Mouse (Mus musculus) embryonic facial prominence, embryonic 12.5 days (tissue): Measurements from ENCODE around the gene Ccdc85a. TPM values are rescaled to one million over a fixed set of nuclear protein-coding genes. Genes with fewer than 3 reads are reported as not detected.

Experiments used
- ATAC-seq: fragments of 200-750 bp; cut with Nextera tagmentation; 2 replicates; pipeline ENCODE4 v1.8.0; 2017; ENCODE audit not compliant: insufficient number of reproducible peaks, insufficient read depth, low FRiP score, low TSS enrichment
- H3K27ac ChIP-seq: fragments of 300-500 bp; sonication (generic); 2 replicates; pipeline ENCODE4 v1.5.1; 2016; ENCODE audit warnings: mild to moderate bottlenecking
- H3K27me3 ChIP-seq: fragments of 300-500 bp; sonication (generic); 2 replicates; pipeline ENCODE4 v1.6.1; 2016; ENCODE audit warnings: mild to moderate bottlenecking, moderate library complexity
- H3K36me3 ChIP-seq: fragments of 300-500 bp; sonication (generic); 2 replicates; pipeline ENCODE4 v1.6.1; 2016; ENCODE audit warnings: mild to moderate bottlenecking
- H3K4me1 ChIP-seq: fragments of 300-500 bp; sonication (generic); 2 replicates; pipeline ENCODE4 v1.6.1; 2016
- H3K4me2 ChIP-seq: fragments of 300-500 bp; sonication (generic); replicated peaks from 2 replicates; pipeline ENCODE4 v1.6.1; 2016; ENCODE audit warnings: mild to moderate bottlenecking, moderate library complexity
- H3K4me3 ChIP-seq: fragments of 300-500 bp; sonication (generic); 2 replicates; pipeline ENCODE4 v1.5.1; 2016; ENCODE audit warnings: mild to moderate bottlenecking
- H3K9ac ChIP-seq: fragments of 300-500 bp; sonication (generic); 2 replicates; pipeline ENCODE4 v1.6.1; 2016; ENCODE audit warnings: mild to moderate bottlenecking, moderate library complexity
- H3K9me3 ChIP-seq: fragments of 300-500 bp; sonication (generic); 2 replicates; pipeline ENCODE4 v1.6.1; 2016; ENCODE audit warnings: mild to moderate bottlenecking, moderate library complexity
- WGBS: fragments of 180-500 bp; shearing (Covaris S2); methylation state at CpG from one replicate; pipeline ENCODE4 v1.1.7; 2016; 5-methylcytosine and 5-hydroxymethylcytosine counted together
- polyA plus RNA-seq: library from polyadenylated mRNA; unstranded; fragments of >200 nt; fragmentation: Nextera tagmentation; extraction: Ambion mirVana; gene quantifications from 2 replicates; pipeline ENCODE4 v1.2.1, GENCODE M21; 2016

The Ccdc85a gene
- polyA plus RNA-seq, 1 experiment from 2014 or later = 5.6 TPM

DNA sequence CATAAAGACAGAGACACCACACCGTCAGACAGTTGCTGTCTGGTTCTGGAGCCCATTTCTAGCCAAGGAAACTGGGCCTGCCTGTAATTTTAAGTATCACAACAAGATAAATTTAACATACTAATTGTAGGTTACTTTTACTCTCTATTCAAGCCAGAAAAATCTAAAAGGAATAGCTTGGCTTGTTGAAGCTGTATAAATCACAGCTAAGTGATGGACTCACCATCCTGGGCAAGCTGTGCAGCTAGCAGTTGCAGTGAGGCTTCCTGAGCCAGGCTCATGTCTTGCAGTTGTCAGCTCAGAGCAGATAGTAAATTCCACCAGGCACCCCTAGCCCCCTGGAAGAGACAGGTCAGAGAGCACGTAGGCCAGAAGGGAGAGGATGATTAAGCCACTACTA, 50.8 kb downstream of the Ccdc85a start:
- Histone ChIP-seq H3K27me3 (no peaks in the 10 kb centered on the region), H3K27ac (no peak overlapping the region), H3K4me1 (no peaks in the 10 kb centered on the region), H3K9me3 (peaks cover 5% of the 10 kb centered on the region; the same call in 1 of the 2 replicates), H3K4me2 (no peak overlapping the region), H3K9ac (no peak overlapping the region), H3K36me3 (no peaks in the 10 kb centered on the region), H3K4me3 (no peak overlapping the region)
- ATAC-seq = no peak
- WGBS = 69% methylated on average over 2 of the region's 2 CpGs

DNA sequence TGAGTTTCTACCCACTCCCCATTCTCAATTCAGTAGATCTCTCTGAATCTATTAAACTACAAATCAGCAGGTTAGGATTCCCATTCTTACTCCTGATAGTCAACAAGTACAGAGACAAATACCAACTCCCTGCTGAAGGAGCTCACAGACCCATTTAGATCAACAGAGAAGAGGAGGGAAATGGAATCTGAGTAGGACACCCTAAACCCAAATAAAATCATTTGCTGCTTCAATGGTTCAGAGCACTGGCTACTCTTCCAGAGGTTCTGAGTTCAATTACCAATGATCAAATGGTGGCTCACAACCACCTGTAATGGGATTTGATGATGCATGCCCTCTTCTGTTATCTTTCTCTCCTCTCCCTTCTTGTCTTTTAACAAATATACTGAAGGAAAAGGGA, 82.9 kb downstream of the Ccdc85a start:
- Histone ChIP-seq H3K36me3 (no peaks in the 10 kb centered on the region), H3K27me3 (no peaks in the 10 kb centered on the region), H3K4me1 (no peaks in the 10 kb centered on the region), H3K4me2 (no peak overlapping the region), H3K9me3 (no peaks in the 10 kb centered on the region), H3K27ac (no peak overlapping the region), H3K4me3 (no peak overlapping the region), H3K9ac (no peak overlapping the region)
- ATAC-seq = no peak

DNA sequence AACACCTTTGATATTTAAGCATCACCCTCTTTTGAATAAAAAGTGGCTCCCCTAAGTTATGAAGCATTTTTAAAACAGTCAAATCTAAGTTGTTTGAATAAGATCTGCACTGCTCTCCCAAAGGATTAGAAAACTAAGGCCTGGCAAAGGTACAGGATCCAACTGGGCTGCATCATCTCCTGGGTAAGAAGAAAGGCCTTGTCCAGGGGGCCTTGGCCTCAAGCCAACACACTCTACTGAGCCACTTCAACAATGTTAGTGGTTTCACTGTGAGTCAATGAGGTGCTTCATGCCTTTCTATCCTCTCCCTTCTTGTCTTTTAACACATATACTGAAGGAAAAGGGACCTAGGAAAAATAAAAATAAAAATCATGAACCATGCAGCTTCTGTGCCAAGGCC, 87.1 kb downstream of the Ccdc85a start:
- ATAC-seq = no peak
- Histone ChIP-seq H3K9ac (no peak overlapping the region), H3K27ac (no peak overlapping the region), H3K4me2 (no peak overlapping the region), H3K4me3 (no peak overlapping the region), H3K9me3 (no peaks in the 10 kb centered on the region), H3K36me3 (no peaks in the 10 kb centered on the region), H3K4me1 (no peaks in the 10 kb centered on the region), H3K27me3 (no peaks in the 10 kb centered on the region)

DNA sequence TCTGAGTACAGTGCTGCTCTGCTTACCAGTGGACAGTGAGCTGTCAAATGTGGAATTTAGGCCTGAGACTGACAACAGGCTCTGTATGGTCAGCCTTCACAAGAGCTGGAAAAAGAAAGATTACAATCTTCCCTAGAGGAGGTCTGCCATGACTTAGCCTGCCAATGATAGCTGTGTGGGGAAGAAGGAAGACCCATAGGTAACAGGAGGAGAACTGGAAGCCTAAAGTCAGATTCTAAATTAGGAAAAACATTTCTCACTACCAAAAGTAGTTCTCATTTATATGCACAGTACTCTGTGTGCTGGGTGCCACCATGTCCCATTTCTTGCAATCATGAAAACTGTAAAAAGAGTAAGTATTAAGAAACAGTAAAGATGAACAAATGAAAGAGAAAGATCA, 90.8 kb downstream of the Ccdc85a start:
- Histone ChIP-seq H3K4me1 (no peaks in the 10 kb centered on the region), H3K9ac (no peak overlapping the region), H3K27ac (no peak overlapping the region), H3K4me3 (no peak overlapping the region), H3K4me2 (no peak overlapping the region), H3K9me3 (no peaks in the 10 kb centered on the region), H3K36me3 (no peaks in the 10 kb centered on the region), H3K27me3 (no peaks in the 10 kb centered on the region)
- no peak for ATAC-seq

DNA sequence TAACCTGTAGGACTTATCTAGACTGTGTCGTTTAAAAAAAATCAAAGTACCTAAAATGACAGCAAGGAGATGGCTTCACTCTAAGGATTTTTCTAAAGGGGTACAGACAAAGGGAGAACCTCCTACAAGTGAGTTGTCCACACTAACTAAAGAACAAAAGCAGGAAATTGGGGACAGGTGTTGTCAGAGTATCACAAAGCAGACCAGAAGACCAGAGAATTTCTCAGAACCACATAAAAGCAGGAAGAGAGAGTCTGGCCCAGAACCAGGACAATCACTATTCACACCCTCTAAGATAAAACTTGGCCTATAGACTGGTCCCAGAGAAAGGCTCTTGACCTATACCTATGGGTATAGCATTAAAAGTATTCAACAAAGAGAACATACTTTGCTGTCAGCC, 92.8 kb downstream of the Ccdc85a start:
- H3K9me3 ChIP-seq = no peaks in the 10 kb centered on the region
- no peak for ATAC-seq
- no peaks in the 10 kb centered on the region for H3K27me3 ChIP-seq
- H3K4me1 ChIP-seq = no peaks in the 10 kb centered on the region
- H3K27ac ChIP-seq = no peak overlapping the region
- H3K4me2 ChIP-seq = no peak overlapping the region
- no peaks in the 10 kb centered on the region for H3K36me3 ChIP-seq
- no peak overlapping the region for H3K4me3 ChIP-seq
- no peak overlapping the region for H3K9ac ChIP-seq
- WGBS = 90% methylated on average over 1 of the region's 1 CpGs

- 43% methylated on average over 4 of the region's 4 CpGs for WGBS
- Histone ChIP-seq H3K9ac (no peak overlapping the region), H3K27me3 (no peaks in the 10 kb centered on the region), H3K27ac (no peak overlapping the region), H3K4me1 (no peaks in the 10 kb centered on the region), H3K36me3 (no peaks in the 10 kb centered on the region), H3K9me3 (no peaks in the 10 kb centered on the region), H3K4me3 (no peak overlapping the region), H3K4me2 (no peak overlapping the region)
- ATAC-seq = no peak
Observed at GRCm38 (mm10) chr11:28484083-28484729, 99.9 kb downstream of the Ccdc85a start.

GRCm38 (mm10) chr11:28477088-28477487, 107.0 kb downstream of the Ccdc85a start:
- no peak for ATAC-seq

GRCm38 (mm10) chr11:28465726-28466125, 118.4 kb downstream of the Ccdc85a start:
- no peak overlapping the region for H3K4me2 ChIP-seq
- H3K9me3 ChIP-seq = no peaks in the 10 kb centered on the region
- H3K4me1 ChIP-seq = no peaks in the 10 kb centered on the region
- no peaks in the 10 kb centered on the region for H3K36me3 ChIP-seq
- H3K4me3 ChIP-seq = no peak overlapping the region
- no peak overlapping the region for H3K27ac ChIP-seq
- no peaks in the 10 kb centered on the region for H3K27me3 ChIP-seq
- no peak overlapping the region for H3K9ac ChIP-seq
- no peak for ATAC-seq

More at GRCm38 (mm10) chr11:28477088-28477487, 107.0 kb downstream of the Ccdc85a start:
- H3K27me3 ChIP-seq = no peaks in the 10 kb centered on the region
- WGBS = 95% methylated on average over 1 of the region's 1 CpGs
- no peak overlapping the region for H3K4me2 ChIP-seq
- H3K9ac ChIP-seq = no peak overlapping the region
- H3K9me3 ChIP-seq = no peaks in the 10 kb centered on the region
- H3K36me3 ChIP-seq = no peaks in the 10 kb centered on the region
- no peaks in the 10 kb centered on the region for H3K4me1 ChIP-seq
- no peak overlapping the region for H3K27ac ChIP-seq
- no peak overlapping the region for H3K4me3 ChIP-seq

- Histone ChIP-seq H3K27me3 (no peaks in the 10 kb centered on the region), H3K9ac (no peak overlapping the region), H3K9me3 (no peaks in the 10 kb centered on the region), H3K4me3 (no peak overlapping the region), H3K4me2 (no peak overlapping the region), H3K4me1 (no peaks in the 10 kb centered on the region), H3K27ac (no peak overlapping the region), H3K36me3 (no peaks in the 10 kb centered on the region)
- whole genome bisulfite sequencing = 80% methylated on average over 1 of the region's 1 CpGs
- no peak for ATAC-seq
Observed at GRCm38 (mm10) chr11:28464926-28465325, 119.2 kb downstream of the Ccdc85a start.

DNA sequence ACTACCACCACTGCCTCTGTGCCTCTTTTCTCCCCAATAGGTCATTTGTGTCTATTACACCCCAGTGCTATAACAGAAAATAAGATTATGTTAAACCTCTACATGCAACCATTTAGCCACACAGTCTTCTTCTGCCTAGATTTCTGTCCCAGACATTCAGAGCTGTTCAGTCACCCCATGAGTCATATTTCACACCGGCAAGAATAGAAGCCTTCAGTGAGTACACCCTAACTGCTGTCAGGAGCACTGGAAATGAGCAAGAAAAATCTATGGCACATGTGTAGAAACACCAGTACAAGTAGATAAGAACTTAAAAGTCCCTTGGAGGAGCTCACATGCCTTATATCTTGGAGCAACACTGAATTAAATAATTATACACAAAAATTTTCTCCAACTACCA, 125.0 kb downstream of the Ccdc85a start:
- no peak for ATAC-seq
- 88% methylated on average over 1 of the region's 1 CpGs for WGBS
- H3K27ac ChIP-seq = no peak overlapping the region
- no peak overlapping the region for H3K4me3 ChIP-seq
- H3K36me3 ChIP-seq = no peaks in the 10 kb centered on the region
- no peaks in the 10 kb centered on the region for H3K4me1 ChIP-seq
- no peaks in the 10 kb centered on the region for H3K27me3 ChIP-seq
- no peak overlapping the region for H3K4me2 ChIP-seq
- no peak overlapping the region for H3K9ac ChIP-seq
- H3K9me3 ChIP-seq = no peaks in the 10 kb centered on the region

GRCm38 (mm10) chr11:28439877-28440276, 144.2 kb downstream of the Ccdc85a start:
- no peak for ATAC-seq
- H3K9ac ChIP-seq = no peak overlapping the region
- no peaks in the 10 kb centered on the region for H3K9me3 ChIP-seq
- H3K27me3 ChIP-seq = no peaks in the 10 kb centered on the region
- no peaks in the 10 kb centered on the region for H3K36me3 ChIP-seq
- no peak overlapping the region for H3K4me2 ChIP-seq
- no peak overlapping the region for H3K4me3 ChIP-seq
- no peaks in the 10 kb centered on the region for H3K4me1 ChIP-seq
- H3K27ac ChIP-seq = no peak overlapping the region

DNA sequence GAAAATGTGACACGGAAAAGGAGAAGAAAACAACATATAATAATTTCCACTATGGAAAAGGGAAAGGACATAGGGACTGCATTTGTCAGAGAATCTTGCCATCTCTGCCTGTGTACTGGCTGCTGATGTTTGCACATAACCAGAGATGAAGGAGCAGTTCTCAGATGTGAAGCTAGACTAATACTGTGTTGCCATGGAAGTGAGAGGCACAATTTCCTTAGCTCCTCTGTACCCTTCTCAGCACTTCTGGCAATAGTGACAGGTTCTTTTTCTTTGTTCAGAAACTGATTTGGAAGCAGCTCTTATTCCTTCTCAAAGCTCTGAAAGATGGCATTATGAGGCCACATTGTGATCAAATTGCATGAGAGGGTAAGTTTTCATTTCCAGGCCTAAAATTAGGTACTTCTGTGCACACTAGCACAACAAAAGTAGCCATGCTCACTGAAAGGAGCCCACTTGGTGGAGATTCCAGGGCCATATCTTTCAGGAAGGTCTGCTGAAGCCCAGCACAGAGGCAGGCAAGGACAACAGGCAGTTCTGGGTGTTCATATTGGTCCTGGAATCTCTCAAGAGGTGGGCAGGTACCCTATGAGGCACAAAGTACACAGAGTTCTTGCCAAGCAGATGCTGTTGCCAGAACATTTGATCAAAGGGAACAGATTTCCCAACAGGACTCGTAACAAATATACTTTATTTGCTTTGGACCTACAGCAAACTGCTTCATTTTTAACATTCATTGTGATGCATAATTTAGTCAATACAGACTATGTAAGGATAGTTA, 161.5 kb downstream of the Ccdc85a start:
- Histone ChIP-seq H3K27me3 (no peaks in the 10 kb centered on the region), H3K9me3 (no peaks in the 10 kb centered on the region), H3K36me3 (no peaks in the 10 kb centered on the region), H3K27ac (no peak overlapping the region), H3K9ac (no peak overlapping the region), H3K4me2 (no peak overlapping the region), H3K4me3 (no peak overlapping the region), H3K4me1 (no peaks in the 10 kb centered on the region)
- WGBS = 84% methylated on average over 2 of the region's 2 CpGs
- no peak for ATAC-seq
